Mouse (Mus musculus) liver, adult 2 months (tissue): ENCODE measurements around the gene Yod1.

Experiments
- CTCF ChIP-seq: fragments of 200-500 bp; IDR thresholded peaks from 2 replicates; pipeline ENCODE4 v1.5.1; 2011; ENCODE audit warnings: low read depth, low read length, control low read depth
- POLR2A ChIP-seq: fragments of 200-500 bp; IDR thresholded peaks from 2 replicates; pipeline ENCODE4 v1.6.1; 2011; ENCODE audit warnings: low read length, control low read depth; ENCODE audit not compliant: insufficient read depth; ENCODE audit errors: extremely low read depth

DNA sequence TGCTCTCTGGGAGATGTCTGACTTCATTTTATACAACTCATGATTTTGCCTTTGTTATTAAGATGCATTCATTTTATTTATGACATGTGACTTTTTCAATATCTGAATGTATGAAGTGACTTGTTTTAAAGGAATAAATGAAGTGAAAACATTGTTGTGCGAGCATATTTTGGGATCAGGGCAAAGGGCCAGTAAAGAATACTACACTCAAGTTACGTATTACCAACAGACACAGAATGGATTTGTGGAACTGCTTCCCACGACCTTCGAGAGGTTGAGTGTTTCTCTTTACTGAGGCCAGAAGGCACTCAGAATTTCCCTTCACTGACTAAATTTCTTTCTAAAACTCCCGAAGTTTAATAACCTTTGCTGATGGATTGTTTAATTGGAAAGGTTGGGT, 7.1 kb downstream of the Yod1 start:
- TF ChIP-seq POLR2A (no peak), CTCF (no peak)
